ENCODE assay signal across 25 mouse cellular contexts in the genomic region with DNA sequence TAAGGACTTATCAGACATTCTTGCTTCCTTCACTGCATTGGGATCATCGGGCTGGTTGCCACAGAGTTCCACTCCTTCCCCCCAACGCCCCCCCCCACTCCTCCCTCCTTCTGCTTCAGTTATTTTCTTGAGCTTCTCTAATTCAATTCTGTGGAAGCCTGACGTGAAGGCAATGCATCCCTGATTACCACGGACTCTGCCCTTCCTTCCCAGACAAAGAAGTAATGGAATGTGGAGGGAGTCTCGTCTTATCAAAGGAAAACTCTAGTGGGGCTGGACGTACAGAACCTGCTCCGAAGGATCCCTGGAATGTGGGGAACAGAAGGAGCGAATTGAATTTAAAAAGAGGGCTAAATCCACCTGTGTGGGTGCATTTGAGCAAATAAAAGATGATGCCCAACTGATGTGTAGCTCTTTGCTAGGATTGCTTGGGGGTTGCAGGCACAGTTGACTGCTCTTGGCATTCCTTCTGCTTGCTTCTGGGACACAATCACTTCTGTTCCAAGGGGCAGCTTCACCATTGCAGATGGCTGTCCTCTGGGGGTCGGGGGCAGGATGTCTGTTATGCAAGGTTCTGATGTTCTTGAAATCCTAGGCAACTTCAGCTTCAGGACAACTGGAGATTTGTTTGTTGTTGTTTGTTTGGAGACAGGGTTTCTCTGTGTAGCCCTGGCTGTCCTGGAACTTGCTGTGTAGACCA. TPM values are rescaled to one million over a fixed set of nuclear protein-coding genes. Genes with fewer than 3 reads are reported as not detected.
"Had no signal": no experiment of that assay in that cellular context is flagged by ENCODE, and none has a peak within 500 bp of the region (broad histone marks: within the 10 kb centered on the region; RNA-seq: fewer than 3 reads in every experiment).

No protein-coding gene starts in this region.

- H3K4me3 ChIP-seq: layer of hippocampus, adult 2 months; limb, embryonic 10.5 days; limb, embryonic 13.5 days; midbrain, embryonic 13.5 days; stomach, embryonic 15.5 days had no signal

- H3K27me3 ChIP-seq: limb, embryonic 13.5 days; midbrain, embryonic 13.5 days; stomach, embryonic 15.5 days had no signal

- H3K9ac ChIP-seq: limb, embryonic 13.5 days; liver, embryonic 14.5 days; liver, postnatal 0 days; lung, embryonic 14.5 days; midbrain, embryonic 13.5 days; stomach, embryonic 15.5 days had no signal

- H3K4me1 ChIP-seq: limb, embryonic 10.5 days; limb, embryonic 13.5 days; midbrain, embryonic 13.5 days; stomach, embryonic 15.5 days had no signal

- H3K27ac ChIP-seq: kidney, postnatal 0 days; layer of hippocampus, adult 2 months; limb, embryonic 10.5 days; limb, embryonic 13.5 days; liver, embryonic 14.5 days; macrophage; midbrain, embryonic 13.5 days; stomach, embryonic 15.5 days had no signal

- DNase-seq: kidney, adult 2 months; kidney, postnatal 25 days; layer of hippocampus, adult 9-11 months; liver; lung, embryonic 14.5 days; right cerebral cortex, postnatal 25 days; spleen, adult 18-20 months; thymus, adult 18-20 months; thymus, postnatal 36 days had no signal

- ATAC-seq: liver, postnatal 0 days; lung, postnatal 0 days; midbrain, embryonic 13.5 days had no signal

- H3K36me3 ChIP-seq: limb, embryonic 10.5 days; limb, embryonic 13.5 days; midbrain, embryonic 13.5 days; stomach, embryonic 15.5 days had no signal

- H3K9me3 ChIP-seq: limb, embryonic 10.5 days; limb, embryonic 13.5 days; midbrain, embryonic 13.5 days; stomach, embryonic 15.5 days had no signal

- H3K4me2 ChIP-seq: limb, embryonic 13.5 days; lung, embryonic 14.5 days; midbrain, embryonic 13.5 days; stomach, embryonic 15.5 days had no signal

RNA-seq across cellular contexts. Expression of a gene that starts 24.4 kb away (rescaled TPM):
- polyA plus RNA-seq: testis, adult 2 months had no signal

RNA-seq across cellular contexts. Expression of a gene that starts 37.4 kb away (rescaled TPM):
- total RNA-seq: layer of hippocampus, postnatal 25 days; left cerebral cortex, adult 18-20 months; midbrain, postnatal 0 days had no signal
- polyA plus RNA-seq: limb, embryonic 10.5 days; limb, embryonic 13.5 days; midbrain, embryonic 13.5 days; midbrain, postnatal 0 days; neural tube, embryonic 11.5 days; neural tube, embryonic 14.5 days had no signal
